Mouse (Mus musculus): ENCODE data around the gene Ppp1r3d.
A peak's percentile ranks its signal among the peaks of the same experiment; 100 is the strongest.

Ppp1r3d gene

DNA sequence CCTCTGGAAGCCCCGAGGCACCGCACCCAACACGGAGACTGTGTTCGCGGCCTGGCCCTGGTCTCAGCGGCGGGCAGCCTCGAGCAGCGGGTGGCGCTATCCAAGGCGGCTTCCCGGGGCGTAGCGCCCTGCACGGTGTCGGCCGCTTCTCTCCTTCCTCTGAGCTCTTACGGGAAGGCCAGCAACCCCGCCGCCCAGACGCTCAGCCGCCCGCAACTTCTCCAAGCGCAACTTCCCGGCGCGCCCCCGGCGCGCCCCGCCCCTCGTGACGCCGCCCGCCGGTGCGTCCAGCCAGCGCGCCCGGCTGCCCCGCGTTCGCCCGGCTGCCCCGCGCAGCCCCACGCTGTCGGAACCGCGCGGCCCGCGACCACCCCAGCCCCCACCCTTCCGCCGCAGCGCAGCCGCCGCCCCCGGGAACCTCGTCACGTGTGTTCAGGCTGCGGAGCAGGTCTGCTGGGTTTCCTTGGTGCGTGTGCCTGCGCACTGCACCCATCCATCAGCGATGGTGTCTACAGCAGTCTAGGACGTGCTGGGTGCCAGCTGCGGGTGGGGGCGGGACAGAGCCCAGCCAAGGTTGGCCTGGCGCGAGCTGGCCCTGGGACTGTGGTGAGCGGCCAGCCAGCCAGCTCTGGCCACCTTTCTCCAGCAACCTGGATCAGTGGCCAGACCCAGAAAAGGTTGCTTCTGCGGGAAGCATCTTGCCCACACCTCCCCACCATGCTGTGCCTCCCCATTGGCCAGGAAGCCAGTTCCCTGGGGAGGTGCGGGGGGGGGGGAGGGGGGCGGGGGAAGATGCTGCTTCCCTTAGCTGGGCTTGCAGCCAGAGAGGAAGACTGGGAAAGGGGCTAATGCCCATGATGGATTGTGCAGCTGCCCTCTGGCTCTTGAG is at the start of gene Ppp1r3d, which contains the start of gene Fam217b:
Gene Ppp1r3d, minus strand, starts transcription at position 212 of the 889 bp plus-strand sequence.
Gene Fam217b, plus strand, starts transcription at position 264 of the 889 bp plus-strand sequence.
- peak in 1 of 2 experiments; percentile 1 for DNase-seq (ENCODE audit: low spot score in 2 of 2)

DNA sequence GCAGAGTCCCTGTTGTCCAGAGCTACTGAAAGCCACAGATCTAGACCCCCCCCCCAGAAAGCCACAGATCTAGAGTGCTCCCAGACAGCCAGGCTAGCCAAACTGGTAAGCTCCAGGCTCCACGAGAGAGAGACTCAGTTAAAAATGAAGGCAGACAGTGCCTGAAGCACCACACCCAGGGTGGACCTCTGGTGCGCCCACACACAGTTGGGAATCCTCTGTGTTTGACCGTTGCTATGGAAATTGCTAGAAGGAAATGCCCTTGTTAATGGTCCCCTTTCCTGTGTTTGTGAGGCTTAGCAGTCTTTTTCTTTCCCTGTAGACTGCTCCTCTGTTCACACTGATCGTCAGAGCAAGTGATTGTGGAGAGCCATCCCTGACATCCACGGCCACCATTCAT is 46.1 kb upstream of the Ppp1r3d start:
- DNase-seq (ENCODE audit: low spot score in 2 of 2), result no peak

DNA sequence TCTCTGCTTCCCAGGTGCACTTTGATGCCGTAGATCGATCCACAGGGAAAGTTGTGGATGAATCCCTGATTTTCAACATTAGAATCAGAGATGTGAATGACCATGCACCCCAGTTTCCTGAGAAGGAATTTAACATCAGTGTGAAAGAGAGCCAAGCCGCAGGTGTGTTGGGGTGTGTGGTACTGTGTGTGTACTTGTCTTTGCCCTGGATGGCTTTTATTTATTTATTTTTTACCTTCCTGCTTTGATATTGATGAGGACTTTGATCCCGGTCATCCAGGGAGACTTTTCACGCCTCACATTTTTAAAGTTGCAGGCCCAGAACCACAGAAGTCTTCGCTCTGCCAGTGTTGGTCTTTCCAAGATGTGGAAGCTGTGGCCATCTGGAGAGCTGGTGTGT is 43.1 kb upstream of the Ppp1r3d start:
- no peak for DNase-seq (ENCODE audit: low spot score in 2 of 2)

DNA sequence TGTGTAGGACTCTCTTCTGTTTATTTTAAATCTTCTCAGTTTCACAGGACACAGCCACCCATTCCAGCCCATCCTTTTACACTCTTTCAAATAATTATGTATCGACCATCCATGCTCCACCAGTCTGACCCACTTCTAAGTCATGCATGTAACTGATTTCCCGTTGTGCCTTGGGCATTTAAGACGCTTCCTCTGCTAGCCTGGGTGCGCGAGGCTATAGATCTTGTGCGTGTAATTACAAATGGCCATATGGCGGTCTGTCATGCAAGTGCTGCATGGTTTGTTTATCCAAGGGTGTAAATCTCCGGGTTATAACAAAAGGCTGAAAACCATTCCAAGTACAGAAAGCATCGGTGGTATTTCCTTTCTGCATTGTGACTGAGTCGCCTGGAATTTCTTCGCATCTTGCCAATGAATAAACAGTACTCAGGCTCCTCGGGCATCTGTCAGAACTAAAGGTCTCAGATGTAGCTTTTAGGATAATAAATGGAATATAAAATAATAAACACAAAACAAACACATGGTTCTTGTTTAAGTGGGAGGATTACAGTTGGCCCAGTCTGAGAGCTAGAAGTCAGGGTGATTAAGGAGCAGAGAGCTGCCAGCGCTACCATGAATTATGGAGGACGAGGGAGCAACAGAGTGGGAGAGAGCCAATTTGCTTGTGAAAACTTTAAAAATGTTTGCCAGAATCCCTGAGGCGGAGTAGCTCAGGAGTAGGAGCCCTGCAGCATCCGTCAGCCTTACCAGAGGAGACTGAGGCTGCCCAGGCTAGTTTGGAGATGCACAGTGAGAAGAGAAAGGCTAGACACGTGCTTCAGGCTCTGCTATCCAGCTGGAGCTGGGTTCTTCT is 40.6 kb upstream of the Ppp1r3d start:
- DNase-seq (ENCODE audit: low spot score in 2 of 2), result no peak

DNA sequence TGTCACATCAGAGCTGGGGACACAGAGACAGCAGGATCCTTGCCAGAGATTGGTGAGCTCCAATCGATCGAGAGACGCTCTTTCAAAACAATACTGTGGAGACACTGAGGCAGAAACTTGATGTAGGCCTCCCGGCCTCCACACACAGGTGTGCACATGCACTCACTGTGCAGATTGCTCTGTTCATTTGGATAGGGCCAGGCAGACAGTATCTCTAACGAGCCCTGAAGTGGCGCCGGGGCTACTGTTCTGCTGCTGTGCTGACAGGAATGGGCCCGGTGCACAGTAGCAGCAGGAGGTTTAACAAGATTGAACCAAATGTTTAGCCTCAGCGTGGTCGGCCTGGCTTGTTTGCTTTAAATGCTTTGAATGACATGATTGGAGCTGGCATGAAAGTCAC is 36.7 kb upstream of the Ppp1r3d start:
- no peak for DNase-seq (ENCODE audit: low spot score in 2 of 2)

DNA sequence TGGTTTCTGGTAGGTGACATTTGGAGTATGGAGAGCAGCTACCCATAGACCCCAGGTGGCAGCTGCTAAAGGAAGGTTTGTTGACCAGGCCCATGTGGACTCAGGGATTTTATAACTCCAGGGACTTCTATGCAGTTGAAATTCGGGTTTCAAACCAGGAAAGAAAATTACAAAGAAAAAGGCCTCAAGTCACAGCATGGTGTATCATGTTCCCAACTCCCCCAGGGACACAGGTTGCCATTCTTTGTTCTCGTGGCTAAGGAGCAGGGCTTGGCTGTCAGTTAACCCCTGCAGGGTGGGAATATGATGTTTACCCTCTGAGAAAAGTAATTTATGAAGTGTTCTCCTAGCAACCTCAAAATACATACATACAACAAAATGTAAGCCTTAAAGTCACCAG is 36.0 kb upstream of the Ppp1r3d start:
- DNase-seq (ENCODE audit: low spot score in 2 of 2), result no peak

DNA sequence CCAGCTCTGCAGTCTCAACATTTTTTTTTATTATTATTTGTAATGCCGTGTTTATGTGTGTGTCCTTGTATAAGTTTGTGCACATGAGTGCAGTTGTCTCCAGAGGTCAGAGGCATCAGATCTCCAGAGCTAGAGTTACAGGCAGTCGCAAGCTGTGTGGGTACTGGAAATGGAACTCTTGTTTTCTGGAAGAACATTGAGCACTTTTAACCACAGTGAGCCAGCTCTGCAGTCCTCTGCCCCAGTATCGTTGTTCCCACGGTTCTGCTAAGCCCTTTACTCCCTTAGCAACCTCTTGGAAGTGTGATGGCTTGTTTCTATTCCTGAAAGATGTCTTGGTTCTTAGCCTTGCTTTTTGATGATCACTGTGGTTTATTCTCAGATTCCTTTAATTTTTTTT is 35.1 kb upstream of the Ppp1r3d start:
- DNase-seq (ENCODE audit: low spot score in 2 of 2), result no peak

DNA sequence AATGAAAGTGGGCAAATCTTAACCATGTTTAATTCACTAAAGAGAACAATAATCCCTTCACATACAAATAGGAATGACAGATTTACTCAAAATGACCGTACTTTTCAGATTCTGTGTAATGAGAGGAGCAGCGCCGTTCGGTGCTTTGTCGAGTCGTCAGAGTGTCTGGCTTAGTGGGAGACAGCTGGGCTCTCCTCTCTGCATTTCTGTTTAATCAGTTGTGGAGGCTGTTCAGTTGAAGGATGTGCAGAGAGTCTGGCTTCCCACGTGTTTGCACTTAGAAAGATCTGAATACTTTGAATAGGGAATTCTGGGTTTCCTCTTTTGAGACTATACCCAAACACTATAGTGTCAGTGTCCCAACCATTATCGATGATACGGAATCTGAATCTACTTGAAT is 23.0 kb upstream of the Ppp1r3d start:
- DNase-seq (ENCODE audit: low spot score in 2 of 2), result no peak

DNA sequence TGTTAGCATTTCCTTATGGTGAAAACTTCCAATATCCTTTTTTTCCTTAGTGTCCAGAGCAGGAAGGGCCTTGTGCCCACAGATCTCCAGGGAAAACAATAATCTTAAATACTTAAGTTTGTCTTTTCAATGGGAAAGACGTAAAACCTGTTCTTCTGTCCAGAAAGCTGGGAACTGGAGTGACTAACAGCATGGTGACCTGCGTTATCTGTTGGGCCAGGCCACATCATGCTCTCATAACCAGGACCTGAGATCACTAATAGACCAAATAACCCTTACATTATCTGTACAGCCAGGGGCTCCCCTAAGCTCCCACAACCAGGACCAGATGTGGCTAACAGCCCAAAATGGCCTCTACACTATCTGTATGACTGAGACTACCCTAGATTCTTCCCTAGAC is 19.6 kb upstream of the Ppp1r3d start:
- DNase-seq (ENCODE audit: low spot score in 2 of 2), result no peak

DNA sequence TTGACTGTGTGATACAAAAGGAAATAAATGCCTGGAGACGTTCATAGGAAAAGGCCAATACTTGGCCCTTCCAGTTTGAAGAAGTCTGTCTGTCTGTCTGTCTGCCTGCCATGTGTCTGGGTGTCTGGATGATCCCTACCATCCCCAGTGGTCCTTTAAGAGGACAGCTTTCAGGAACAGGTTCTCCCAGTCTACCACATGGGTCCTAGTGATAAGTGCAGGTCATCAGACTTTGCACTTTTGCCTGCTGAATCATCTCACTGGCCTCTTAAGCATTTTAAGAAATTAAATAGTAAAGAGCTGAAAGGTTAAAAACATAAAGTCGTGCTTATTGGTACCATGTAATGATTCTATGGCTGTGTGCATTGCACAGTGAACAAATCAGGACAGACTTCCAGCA is 19.2 kb upstream of the Ppp1r3d start:
- no peak for DNase-seq (ENCODE audit: low spot score in 2 of 2)

DNA sequence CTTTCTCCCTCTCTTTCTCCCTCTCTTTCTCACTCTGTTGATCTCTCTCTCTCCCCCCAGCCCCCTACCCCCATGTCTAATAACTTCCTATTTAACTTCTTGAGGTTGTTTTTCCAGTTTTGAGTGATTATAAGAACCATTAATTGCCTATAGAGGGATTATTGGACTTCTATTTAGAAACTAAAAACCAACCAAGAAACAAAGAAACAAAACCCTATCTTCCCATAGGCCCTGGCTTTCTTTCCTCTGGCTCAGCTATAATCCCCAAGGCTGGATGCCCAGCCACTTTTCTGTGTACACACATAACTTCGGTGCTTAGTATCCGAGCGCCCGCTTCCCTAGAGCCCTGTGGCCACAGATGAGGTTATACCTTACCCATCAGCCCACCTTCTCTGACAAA is 16.0 kb upstream of the Ppp1r3d start, which contains the start of gene Cdh26:
Gene Cdh26, plus strand, starts transcription at position 301 of the 400 bp plus-strand sequence.
- no peak for DNase-seq (ENCODE audit: low spot score in 2 of 2)

DNA sequence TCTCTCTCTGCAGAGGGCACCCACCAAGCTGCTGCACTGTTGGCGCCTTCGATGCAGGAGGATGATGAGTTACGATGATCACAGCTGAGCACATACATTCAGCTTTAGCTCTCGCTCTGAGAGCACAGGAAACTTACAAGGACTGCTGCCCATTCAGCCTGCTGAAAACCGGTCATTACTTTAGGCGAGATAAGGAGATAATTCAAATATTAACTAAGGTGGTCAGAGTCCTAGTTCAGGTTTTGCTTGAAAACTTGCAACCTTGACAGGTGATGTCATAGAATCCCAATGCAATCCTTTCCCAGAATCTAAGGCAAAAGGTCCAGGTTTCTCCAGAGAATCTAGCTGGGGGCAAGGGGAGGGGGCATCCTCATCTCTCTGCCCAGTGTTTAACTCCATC is 15.2 kb upstream of the Ppp1r3d start:
- no peak for DNase-seq (ENCODE audit: low spot score in 2 of 2)

DNA sequence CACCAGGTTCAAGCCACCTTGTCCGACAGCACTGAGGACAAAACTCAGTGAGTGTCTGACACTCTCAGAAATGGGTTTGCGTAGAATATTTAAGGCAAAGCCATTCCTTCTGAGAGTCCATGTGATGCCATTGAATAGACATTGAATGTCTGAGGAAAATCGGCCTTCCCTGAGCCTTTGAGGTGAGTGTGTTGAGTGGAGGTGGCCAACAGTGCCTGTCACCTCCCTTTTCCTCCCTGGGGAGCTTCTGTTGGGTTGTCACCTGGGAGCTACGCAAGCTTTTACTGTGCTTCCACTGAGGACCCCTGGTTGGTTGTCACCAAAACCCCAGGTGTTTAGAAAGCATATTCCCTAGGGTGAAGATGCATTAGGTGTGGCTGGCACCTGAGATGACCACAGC is 14.4 kb upstream of the Ppp1r3d start:
- DNase-seq (ENCODE audit: low spot score in 2 of 2), result no peak

DNA sequence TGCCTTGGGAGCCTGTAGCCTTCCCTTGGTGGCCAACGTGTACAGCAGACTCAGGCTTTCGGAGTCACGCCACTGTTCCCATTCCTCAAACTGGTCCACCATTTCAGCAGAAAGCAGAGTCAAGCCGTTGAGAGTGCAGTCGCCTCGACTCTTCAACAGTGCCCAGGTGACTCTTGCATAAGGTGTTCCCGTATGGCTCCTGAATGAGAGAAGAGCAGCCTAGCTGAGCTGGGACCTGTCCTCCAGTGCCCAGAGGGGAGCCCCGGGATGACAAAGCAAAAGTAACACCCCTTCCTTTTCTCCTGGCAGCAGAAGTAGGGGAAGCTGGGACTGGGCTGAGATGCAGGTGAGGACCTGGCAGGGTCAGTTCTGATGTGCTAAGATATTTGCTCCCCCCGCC is 13.9 kb upstream of the Ppp1r3d start:
- DNase-seq (ENCODE audit: low spot score in 2 of 2), result no peak

DNA sequence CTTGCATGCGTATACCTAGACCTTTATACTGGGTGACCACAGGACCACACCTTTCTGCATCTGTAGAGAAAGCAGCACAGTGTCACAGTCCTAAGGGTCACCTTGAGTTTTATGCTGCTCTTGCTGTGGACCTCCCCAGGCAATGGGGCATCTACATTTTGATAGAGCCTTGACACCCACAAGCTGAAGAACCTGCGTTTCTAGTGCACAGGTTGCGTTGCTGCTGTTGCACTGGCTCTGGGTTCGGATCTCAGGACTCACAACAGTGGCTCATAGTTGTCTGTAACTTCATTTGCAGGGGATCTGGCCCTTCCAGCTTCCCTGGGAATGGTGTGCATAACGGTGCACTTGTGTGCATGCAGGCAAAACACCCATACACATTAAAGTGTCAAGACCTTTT is 12.9 kb upstream of the Ppp1r3d start:
- no peak for DNase-seq (ENCODE audit: low spot score in 2 of 2)

DNA sequence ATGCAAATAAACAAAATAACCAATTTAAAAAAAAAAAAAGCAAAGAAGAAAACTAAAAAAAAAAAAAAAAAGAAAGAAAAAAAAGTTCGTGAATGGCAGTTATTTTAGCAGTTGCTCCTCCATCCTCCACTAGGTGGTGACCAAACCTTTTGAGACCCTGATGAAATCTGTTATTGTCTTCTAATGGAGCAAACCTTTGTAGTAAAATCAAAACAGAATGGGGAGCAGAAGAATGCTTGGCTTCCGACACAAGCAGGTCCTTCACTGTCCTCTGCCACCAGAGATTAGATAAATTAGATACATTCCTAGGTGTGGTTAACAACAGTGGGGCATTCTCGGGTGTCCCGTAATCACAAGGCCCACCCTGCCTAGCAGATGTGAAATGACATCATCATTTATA is 12.0 kb upstream of the Ppp1r3d start:
- DNase-seq (ENCODE audit: low spot score in 2 of 2), result no peak

DNA sequence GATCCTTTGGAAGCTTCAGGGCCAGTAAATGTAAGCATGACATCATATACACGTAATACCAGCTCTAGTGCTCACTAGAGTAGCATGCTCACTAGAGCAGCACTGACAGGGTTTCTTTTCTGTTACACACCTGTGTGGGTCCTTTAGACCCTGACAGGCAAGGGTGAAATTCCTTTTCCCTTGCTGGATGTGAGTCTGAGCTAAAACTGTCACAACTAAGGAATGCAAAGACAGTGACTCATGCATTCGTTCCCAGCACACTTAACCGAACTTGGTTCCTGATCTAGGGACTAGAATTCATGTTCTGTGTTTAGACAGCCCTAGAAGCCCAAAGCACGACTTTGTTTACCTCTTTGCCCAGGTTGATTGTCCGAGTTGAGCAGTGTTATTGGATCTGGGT is 9.0 kb upstream of the Ppp1r3d start:
- DNase-seq (ENCODE audit: low spot score in 2 of 2), result no peak

DNA sequence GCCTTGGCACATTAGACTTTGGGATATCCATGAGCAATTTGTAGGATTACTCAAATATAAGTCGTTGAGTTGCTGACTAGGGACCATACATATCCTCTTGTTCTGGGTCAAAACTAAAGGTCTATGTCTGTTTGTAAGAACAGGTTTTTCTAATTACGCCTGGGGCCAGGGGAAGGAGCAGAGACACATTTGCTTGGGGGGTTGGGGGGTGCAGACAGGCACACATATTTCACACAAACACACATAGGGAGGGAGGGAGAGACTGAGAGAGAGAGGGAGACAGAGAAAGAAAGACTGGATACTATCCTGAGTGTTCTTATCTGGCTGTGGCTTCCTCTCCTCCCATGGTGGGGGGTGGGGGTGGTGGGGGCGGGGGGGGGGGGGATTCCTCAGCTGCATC is 7.9 kb upstream of the Ppp1r3d start:
- DNase-seq (ENCODE audit: low spot score in 2 of 2), result no peak

DNA sequence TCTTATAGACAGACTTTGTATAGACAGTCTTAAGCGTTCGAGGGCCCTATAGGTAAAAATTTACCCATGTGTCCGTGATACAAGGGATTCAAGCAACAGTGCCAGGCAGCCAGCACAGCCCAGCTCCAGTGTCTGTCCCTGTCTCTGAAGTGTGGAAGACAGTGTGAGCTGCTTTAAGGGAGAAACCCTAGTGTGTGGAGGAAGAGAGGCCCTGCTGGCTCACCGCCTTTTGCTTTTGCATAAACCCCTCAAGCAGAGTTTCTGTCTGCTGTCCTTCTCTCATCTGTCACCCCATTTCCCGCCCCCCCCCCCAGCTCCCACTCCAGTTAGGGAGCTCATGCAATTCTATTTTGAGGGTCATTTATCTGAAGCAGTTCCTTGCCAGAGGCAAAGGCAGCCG is 7.3 kb upstream of the Ppp1r3d start:
- DNase-seq (ENCODE audit: low spot score in 2 of 2), result no peak

DNA sequence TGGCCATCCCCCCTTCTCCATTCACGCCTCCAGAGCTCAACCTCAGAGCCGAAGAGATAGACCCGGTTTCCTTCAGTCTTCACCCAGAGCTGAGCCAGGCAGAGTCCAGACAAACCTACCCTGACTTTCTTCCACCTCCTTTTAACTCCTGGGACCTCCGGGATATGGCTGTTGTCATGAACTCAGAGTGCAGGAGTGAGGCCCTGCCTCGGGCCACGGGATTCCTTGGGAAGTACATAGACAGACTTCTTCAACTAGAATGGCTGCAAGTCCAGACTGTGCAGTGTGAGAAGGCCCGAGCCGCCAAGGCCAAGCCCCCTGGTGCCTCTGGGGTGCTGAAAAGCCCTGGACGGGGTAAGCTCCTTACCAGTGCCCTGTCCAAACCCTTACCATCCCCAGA is 6.3 kb upstream of the Ppp1r3d start:
- no peak for DNase-seq (ENCODE audit: low spot score in 2 of 2)

DNA sequence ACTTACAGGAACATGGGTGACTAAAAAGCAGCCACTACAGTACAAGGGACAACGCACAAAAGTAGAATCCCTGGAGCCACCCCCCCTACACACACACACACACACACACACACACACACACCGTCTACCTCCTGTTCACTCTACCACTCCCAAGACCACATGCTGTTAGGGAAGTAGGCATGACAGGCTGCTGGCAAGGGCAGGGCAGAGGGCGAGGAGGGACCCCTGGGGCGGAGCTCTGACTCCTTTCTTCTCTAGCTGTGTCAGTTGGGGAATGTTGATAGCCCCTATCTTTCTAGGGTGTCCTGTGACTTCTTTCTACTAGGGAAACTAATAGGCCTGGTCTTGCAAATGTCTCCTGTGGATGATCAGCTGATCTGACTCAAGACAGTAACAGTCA is 2.7 kb upstream of the Ppp1r3d start:
- peak in 1 of 2 experiments; percentile 1 for DNase-seq (ENCODE audit: low spot score in 2 of 2)

DNA sequence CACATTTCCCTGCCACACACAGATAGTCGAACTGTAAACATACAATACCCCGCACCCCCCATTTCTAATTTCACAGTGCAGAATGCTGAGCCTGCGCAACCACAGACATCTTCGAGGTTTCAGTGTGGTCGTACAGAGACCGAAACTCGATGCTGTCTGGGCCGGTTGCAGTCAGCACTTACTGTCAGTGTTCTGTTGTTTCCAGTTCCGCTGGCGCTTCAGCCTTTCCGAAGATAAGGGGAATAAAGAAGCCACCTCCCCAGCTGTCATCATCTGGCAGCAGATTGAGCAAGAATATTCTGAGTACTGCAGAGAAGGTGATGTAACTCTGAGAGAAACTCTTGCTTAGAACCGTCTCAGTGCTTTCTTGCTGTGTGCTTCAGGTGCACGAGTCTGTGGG is 2.2 kb upstream of the Ppp1r3d start:
- DNase-seq (ENCODE audit: low spot score in 2 of 2), result peak in 1 of 2 experiments; percentile 1

DNA sequence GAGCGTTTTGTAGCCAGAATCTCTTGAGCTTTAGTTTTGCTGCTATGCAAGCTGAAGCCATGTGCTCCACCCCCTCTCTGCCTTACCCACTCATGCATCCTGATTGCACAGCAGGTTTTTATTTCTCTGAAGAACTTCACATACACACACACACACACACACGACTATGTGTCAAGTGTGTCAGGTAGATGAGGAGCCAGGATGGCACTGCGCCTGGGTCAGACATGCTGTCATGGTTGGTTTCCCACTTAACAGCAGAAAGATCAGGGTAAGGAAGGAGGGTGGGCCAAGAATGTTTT is 827 bp upstream of the Ppp1r3d start:
- DNase-seq (ENCODE audit: low spot score in 2 of 2), result no peak
